In genomic region chr11:101790811-101791526, GRCm38 (mm10) we compare ENCODE assay signal across 7 mouse cellular contexts. TPM values are rescaled to one million over a fixed set of nuclear protein-coding genes. Genes with fewer than 3 reads are reported as not detected.
DNase-seq lines count a peak whose midpoint lies in the region; ATAC-seq lines count a peak whose summit lies in the region.

No protein-coding gene starts in this region.

- peak; percentile 29 for DNase-seq in urinary bladder, postnatal 14 days (ENCODE audit: low spot score)
- no peak for DNase-seq in urinary bladder, postnatal 10 days (ENCODE audit: low spot score)
- DNase-seq in gastrocnemius, postnatal 14 days: peak; percentile 59
- DNase-seq in kidney, postnatal 10 days: peak; percentile 79
- no peak for DNase-seq in left cerebral cortex, postnatal 14 days (ENCODE audit: low spot score in 2 of 2)
- no peak for DNase-seq in frontal cortex, postnatal 10 days (ENCODE audit: low spot score in 2 of 2)

- no peak for ATAC-seq in midbrain, embryonic 12.5 days (ENCODE audit: low FRiP score, low read depth)

- no peak overlapping the region for H3K4me3 ChIP-seq in midbrain, embryonic 12.5 days

- H3K4me2 ChIP-seq in midbrain, embryonic 12.5 days (replicated peaks): 0 out of 2 replicates have a peak overlapping the region, but pooled peaks have one; percentile 0

- H3K27ac ChIP-seq in midbrain, embryonic 12.5 days (replicated peaks): no peak overlapping the region

- H3K4me1 ChIP-seq in midbrain, embryonic 12.5 days: peaks cover 11% of the 10 kb centered on the region

- H3K36me3 ChIP-seq in midbrain, embryonic 12.5 days: no peaks in the 10 kb centered on the region

- H3K9me3 ChIP-seq in midbrain, embryonic 12.5 days: no peaks in the 10 kb centered on the region

- WGBS in midbrain, embryonic 12.5 days: 41% methylated on average over 19 of the region's 19 CpGs

- intact Hi-C loops in gastrocnemius, postnatal 14 days (cut with DNase I; ENCODE audit: low total_unique reads): no loop called here
- intact Hi-C loops in left cerebral cortex, postnatal 14 days (cut with DNase I): no loop called here

- peaks cover 45% of the 10 kb centered on the region for H3K27me3 ChIP-seq in midbrain, embryonic 12.5 days

- H3K9ac ChIP-seq in midbrain, embryonic 12.5 days (replicated peaks): no peak overlapping the region

RNA-seq across cellular contexts. Expression of gene Etv4, which starts 5.8 kb away (rescaled TPM):
- total RNA-seq in gastrocnemius, postnatal 14 days (2021): 1 to 10 TPM; 4.1 to 4.9 TPM
- 4.1 and 4.3 TPM in 2 replicates for polyA plus RNA-seq in midbrain, embryonic 12.5 days (2016; fragmentation: Nextera tagmentation; extraction: Ambion mirVana)
- 10 to 100 TPM; 18.5 to 19.3 TPM for total RNA-seq in left cerebral cortex, postnatal 14 days (2021)

RNA-seq across cellular contexts. Expression of gene Dhx8, which starts 58.2 kb away (rescaled TPM):
- 10 to 100 TPM; 12.7 to 13.6 TPM for total RNA-seq in gastrocnemius, postnatal 14 days (2021)
- 46.9 and 48.0 TPM in 2 replicates for polyA plus RNA-seq in midbrain, embryonic 12.5 days (2016; fragmentation: Nextera tagmentation; extraction: Ambion mirVana)
- total RNA-seq in left cerebral cortex, postnatal 14 days (2021): 10 to 100 TPM; 34.6 to 34.9 TPM

Comparison
In these comparisons a context has a peak if more than half of its experiments do, and no peak if none do; other contexts are left out.
1. DNase-seq: peak in urinary bladder, postnatal 14 days (single experiment), gastrocnemius, postnatal 14 days (single experiment) and kidney, postnatal 10 days (single experiment); none in urinary bladder, postnatal 10 days (single experiment), left cerebral cortex, postnatal 14 days (0 of 2) and frontal cortex, postnatal 10 days (0 of 2).